Mouse (Mus musculus) layer of hippocampus, postnatal 10 days (tissue): ENCODE results near the gene Pdgfb. TPM values are rescaled to one million over a fixed set of nuclear protein-coding genes. Genes with fewer than 3 reads are reported as not detected.

Source experiments
- DNase-seq, 2 experiments: peaks; one replicate each; pipeline ENCODE4 v3.0.0; 2021; ENCODE audit warnings: low spot score in 2 of 2
- long read RNA-seq: library from polyadenylated mRNA; stranded (forward); transcript quantifications from one replicate; pipeline ENCODE4 v2.0.0, GENCODE M21; 2023
- total RNA-seq, 2 experiments: library from RNA; stranded (reverse); gene quantifications; 2 replicates each; pipeline ENCODE4 v1.2.3; 2021

The Pdgfb gene
- 10 to 100 TPM; 51.3 to 51.6 TPM for total RNA-seq
- long read RNA-seq, transcript Pdgfb-201 (7 exons, 2,944 nt) = major isoform, 20 of 99 reads
- long read RNA-seq, partial matches to known transcripts = 18 of 99 reads
- long read RNA-seq, other reads (novel, unspliced or antisense) = 61 of 99 reads

DNA sequence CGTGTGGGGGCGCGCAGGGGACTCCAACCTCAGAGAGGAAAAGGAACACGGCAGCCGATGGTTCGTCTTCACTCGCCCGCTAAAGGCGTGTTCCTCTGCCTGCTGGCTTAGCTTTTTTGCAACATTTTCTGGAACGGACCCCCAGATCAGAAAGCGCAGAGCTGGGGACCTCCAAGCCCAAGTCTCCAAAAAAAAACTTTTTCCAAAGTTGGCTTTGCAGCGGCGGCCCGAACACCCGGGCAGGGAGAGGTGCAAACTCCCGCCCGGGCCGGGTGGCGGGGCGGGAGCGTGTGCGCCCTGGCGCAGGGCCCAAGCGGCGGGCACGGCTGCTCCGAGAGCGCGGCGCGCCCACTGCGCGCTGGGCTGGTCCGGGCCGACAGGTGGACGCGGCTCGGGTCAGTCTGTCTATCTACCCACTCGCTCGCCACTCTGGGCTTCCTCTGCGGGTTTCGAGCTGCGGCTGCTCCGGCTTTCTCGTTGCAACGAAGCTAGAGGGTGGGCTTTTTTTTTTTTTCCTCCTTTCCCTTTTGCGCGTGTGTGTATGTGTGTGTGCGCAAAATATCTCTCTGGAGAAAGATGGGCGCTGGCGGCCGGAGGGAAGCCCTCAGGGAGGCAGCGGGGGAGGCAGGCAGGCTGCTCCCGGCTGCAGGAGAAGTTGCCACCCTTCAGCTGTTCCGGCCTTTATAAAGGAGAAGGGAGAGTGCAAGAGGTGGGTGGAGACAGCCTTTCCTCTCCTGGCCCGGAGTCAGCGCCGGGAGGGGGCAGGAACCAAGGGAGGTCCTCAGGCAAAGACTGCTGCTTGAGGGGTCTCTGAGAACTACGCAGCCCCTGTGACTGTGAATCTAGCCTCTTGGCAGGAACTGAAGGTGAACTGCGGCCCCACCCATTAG, at the start of gene Pdgfb:
Gene Pdgfb, minus strand, starts transcription at position 657 of the 890 bp plus-strand sequence.
- peak; percentile 52 to 64 for DNase-seq

DNA sequence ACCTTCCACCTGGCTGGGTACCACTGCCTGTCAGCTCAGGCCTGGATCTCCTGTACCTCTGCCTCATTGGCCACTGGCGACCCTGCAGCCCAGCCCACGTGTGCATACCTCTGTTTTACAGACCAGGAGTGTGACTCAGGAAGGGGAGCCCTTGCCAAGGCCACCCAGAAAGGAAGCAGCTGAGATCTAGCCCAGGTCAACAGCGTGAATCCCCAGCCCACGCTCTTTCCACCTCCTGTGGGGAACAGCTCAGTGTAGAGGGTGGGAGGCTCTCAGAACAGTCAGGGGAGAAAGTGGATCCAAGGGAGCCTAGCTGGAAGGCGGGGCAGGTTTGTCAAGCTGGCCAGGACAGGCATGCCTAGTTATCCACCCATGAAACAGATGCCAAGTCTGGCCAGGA, 48.0 kb upstream of the Pdgfb start:
- no peak for DNase-seq

- no peak for DNase-seq
Observed at GRCm38 (mm10) chr15:80062339-80062738, 47.6 kb upstream of the Pdgfb start.

DNA sequence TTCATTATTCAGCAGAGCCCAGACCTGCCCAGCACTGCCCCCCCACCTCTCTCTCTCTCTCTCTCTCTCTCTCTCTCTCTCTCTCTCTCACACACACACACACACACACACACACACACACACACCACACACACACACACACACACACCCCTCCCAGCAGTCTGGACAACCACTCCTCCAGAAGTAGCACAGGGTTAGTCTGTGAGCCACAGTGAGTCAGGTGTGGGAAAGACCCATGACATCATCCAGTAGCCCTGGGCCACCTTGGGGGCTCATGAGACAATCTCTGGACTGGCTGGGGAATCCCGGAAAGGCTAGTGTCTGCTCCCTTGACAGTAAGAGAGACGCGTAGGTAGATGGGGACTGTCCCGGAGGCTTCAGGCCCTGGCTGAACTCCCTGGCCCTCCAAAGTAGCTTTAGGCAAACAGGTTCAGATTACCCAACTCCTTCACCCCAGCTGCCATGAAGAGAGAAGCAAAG, 46.3 kb upstream of the Pdgfb start:
- no peak for DNase-seq

- DNase-seq = no peak
Observed at GRCm38 (mm10) chr15:80060356-80061070, 45.7 kb upstream of the Pdgfb start.

DNA sequence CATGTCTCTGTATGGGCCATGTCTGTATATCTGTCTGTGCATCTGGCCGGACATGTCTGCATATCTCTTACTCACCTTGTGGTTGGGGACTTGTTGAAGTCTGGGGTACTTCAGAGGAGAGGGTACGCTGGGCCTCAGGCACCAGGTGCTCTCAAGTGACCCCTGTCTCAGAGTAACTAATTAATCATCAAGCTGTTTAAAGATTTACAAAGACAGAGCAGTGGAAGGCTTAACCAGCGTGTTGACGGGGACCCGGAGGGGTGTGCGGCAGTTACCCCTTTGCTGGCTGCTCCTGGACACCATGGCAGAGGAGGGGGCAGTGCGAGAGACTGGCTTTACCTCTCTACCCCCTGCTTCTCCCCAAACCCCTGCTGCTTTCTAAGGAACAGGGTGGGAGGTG, 44.8 kb upstream of the Pdgfb start:
- DNase-seq = no peak

- no peak for DNase-seq
Observed at GRCm38 (mm10) chr15:80058151-80058550, 43.4 kb upstream of the Pdgfb start.

GRCm38 (mm10) chr15:80054034-80054710, 39.4 kb upstream of the Pdgfb start:
- DNase-seq = no peak

DNA sequence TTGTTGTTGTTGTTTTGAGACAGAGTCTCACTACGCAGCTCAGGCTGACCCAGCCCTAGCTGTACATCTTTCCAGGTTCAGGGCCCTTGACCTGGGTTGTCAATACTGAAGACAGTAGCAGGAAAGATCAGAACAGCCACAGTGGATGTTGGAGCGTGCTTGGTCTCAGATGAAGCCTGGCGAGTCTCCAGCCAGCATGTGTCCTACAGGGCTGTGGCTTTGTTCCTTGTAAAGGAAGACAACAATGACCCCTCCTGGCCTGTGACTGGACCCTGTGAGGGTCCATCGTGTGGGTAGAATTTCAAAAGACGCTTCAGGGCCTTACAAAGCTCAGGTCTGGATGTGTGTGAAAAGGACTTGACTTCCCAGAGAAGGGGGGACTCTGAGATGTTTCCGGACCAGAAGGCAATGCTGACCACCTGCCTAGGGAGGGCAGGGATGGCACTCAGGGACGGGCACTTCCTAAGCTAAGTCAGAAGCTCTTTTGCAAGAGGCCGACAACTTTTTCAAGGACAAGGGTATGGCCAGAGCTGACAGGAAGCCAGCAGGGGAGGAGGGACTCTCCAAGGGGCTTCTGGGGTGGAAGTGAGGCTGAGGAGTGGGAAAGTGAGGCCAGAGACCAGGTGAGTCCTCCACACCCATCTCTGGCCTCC, 38.7 kb upstream of the Pdgfb start:
- DNase-seq = no peak

DNA sequence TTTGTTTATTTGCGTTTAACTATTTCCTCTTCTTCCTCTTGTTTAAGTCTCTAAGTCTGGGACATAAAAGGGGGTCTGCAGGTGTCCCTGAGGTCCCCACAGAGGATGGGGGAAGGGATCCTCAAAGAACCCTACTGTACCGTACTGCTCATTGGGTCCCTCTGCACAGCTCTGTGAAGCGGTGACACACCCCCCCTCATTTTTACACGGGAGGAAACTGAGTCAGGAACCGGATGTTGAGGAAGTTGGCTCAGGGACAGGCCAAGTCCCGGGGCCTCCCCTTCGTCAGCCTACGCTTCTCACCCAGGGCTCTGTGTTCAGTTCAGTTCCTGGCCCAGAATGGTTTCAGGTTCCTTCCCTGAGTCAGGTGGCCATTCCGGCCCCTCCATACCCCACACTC, 37.0 kb upstream of the Pdgfb start:
- no peak for DNase-seq

DNA sequence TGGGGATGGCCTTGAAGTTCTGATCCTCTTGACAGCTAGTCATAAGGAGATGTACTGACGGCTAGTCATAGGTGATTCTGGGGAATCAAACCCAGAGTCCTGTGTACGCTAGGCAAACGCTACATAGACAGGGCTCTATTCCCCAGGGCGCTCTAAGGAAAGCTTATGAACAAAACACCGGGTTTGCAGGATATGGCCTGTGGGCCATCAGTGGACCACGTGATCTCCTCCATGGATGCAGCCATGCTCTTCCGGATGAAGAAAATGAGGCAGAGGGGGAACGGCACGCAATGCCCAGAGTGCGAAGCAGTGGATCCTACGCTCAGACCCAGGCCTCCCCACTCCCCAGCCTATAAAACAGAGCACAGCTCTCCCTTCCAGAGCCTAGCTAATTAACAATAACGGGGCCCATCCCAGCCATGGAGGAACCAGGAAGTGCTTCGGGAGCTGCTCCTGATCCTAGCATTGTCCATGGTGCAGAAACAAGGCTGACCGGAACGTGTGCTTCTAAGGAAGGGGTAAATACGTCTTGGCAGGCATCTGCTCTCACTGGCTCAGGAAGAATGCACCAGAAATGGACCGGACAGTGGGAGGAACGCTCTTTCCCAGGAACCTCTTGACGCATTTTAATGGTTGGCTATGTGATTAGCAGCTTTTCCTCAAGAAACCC, 36.5 kb upstream of the Pdgfb start:
- DNase-seq = no peak

GRCm38 (mm10) chr15:80050093-80050492, 35.3 kb upstream of the Pdgfb start:
- no peak for DNase-seq

DNA sequence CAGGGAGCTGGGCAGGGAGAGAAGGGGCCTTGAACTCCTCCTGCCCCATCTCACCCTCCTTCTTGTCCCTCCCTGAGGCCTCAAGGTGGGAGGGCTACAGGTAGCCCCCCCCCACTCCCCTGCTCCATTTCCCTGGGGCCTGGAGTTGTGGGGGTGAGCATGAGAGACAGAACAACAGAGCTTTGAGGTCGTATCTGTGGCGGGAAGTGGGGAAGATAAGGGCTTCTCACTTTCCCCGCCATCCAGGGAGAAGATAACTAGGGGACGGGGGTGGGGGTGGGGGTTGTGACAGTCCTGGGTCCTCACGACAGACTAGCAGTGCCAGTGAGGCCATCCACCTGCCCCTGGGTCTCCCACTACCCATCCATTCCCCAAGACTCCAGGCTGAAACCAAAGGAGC, 33.2 kb upstream of the Pdgfb start:
- DNase-seq = no peak

DNA sequence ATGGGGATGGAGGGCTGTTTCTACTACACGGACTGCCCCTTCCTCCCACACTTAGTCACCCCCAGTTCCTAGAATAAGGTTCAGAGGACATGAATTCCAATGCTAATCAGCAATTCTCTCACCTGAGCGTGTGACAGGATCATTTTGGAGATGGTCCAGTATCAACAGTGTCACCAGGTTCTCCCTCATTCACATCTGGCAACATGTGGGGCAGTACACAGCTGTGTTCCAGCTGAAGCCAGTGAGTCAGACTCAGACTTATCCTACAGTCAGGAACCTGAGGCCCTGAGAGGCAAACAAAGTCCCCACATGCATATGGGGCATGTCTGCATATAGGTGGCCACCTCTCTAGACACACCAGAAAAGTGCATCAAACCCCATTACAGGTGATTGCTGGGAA, 32.5 kb upstream of the Pdgfb start:
- DNase-seq = no peak

- no peak for DNase-seq
Observed at GRCm38 (mm10) chr15:80045749-80046148, 31.0 kb upstream of the Pdgfb start.

GRCm38 (mm10) chr15:80044249-80044648, 29.5 kb upstream of the Pdgfb start:
- DNase-seq = no peak

- DNase-seq = no peak
Observed at GRCm38 (mm10) chr15:80042152-80042551, 27.4 kb upstream of the Pdgfb start.

DNA sequence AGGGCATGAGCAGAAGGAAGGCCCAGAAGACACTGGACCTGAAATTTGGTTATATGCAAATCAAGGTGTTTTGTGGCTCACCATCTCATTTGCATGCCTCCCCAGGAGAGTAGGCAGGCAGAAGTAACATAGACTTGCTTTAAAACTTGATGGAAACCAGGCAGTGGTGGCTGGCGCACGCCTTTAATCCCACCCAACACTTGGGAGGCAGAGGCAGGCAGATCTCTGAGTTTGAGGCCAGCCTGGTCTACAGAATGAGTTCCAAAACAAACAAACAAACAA, 23.3 kb upstream of the Pdgfb start:
- no peak for DNase-seq

DNA sequence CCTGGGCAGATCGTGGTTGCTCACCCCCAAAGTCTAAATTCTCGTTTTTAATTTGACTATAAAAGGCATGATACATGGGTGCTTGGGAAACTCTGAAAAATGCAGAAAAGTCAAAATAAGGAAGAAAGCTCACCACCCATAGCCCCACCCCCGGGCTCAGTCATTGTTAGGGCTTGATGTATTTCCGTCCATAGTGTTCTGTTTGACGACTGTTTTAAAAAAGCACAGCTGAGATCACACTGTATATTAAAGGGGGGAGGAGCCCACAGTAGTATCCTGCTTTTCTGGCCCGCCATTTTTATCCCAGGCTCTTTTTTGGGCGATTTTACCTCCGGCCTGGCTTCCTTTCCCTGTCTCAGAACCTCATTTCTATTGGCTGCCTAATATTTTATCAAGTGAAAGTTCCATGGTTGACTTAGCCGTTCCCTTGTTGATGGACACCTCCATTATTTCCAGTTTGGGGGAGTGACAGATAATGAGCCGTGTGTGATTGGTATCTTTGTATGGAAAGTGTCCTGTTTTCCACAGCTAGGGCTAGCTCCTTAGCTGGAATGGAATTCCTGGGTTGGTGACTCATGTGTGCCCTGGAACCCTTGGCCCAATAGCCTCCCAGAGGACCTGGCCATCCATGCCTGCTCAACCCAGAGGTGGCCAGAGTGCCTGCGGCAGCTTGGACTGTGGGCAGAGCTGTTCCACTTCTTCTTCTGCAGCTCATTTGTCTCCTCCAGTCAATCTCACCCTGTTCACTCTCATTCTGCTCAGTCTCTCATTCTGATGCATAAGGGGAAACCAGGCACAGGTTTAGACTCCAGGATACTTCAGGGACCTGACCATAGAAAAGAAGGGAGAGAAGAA, 22.7 kb upstream of the Pdgfb start:
- DNase-seq = no peak
